Mouse (Mus musculus) heart, embryonic 12.5 days (tissue): Measurements from ENCODE around the gene Tmem156. TPM values are rescaled to one million over a fixed set of nuclear protein-coding genes. Genes with fewer than 3 reads are reported as not detected.

Experiments used
- ATAC-seq: fragments of 200-750 bp; cut with Nextera tagmentation; 2 replicates; pipeline ENCODE4 v1.8.0; 2017; ENCODE audit warnings: moderate TSS enrichment, moderate library complexity; ENCODE audit not compliant: insufficient number of reproducible peaks, low FRiP score
- H3K27ac ChIP-seq: fragments of 300-500 bp; sonication (generic); 2 replicates; pipeline ENCODE4 v1.5.1; 2016; ENCODE audit warnings: mild to moderate bottlenecking, moderate library complexity; ENCODE audit not compliant: poor library complexity, severe bottlenecking
- H3K27me3 ChIP-seq: fragments of 300-500 bp; sonication (generic); replicated peaks from 2 replicates; pipeline ENCODE4 v1.6.1; 2016; ENCODE audit warnings: mild to moderate bottlenecking, moderate library complexity
- H3K36me3 ChIP-seq: fragments of 300-500 bp; sonication (generic); 2 replicates; pipeline ENCODE4 v1.6.1; 2016; ENCODE audit warnings: mild to moderate bottlenecking, moderate library complexity
- H3K4me1 ChIP-seq: fragments of 300-500 bp; sonication (generic); replicated peaks from 2 replicates; pipeline ENCODE4 v1.6.1; 2016; ENCODE audit warnings: mild to moderate bottlenecking
- H3K4me2 ChIP-seq: fragments of 300-500 bp; sonication (generic); 2 replicates; pipeline ENCODE4 v1.6.1; 2016; ENCODE audit warnings: mild to moderate bottlenecking, moderate library complexity
- H3K4me3 ChIP-seq: fragments of 300-500 bp; sonication (generic); 2 replicates; pipeline ENCODE4 v1.5.1; 2016; ENCODE audit warnings: mild to moderate bottlenecking
- H3K9ac ChIP-seq: fragments of 300-500 bp; sonication (generic); 2 replicates; pipeline ENCODE4 v1.6.1; 2016; ENCODE audit warnings: mild to moderate bottlenecking, moderate library complexity
- H3K9me3 ChIP-seq: fragments of 300-500 bp; sonication (generic); replicated peaks from 2 replicates; pipeline ENCODE4 v1.6.1; 2016; ENCODE audit warnings: mild to moderate bottlenecking, moderate library complexity
- WGBS: fragments of 180-500 bp; shearing (Covaris S2); methylation state at CpG from one replicate; pipeline ENCODE4 v1.1.7; 2016; 5-methylcytosine and 5-hydroxymethylcytosine counted together
- polyA plus RNA-seq: library from polyadenylated mRNA; unstranded; fragments of >200 nt; fragmentation: Nextera tagmentation; extraction: Ambion mirVana; gene quantifications from 2 replicates; pipeline ENCODE4 v1.2.1, GENCODE M21; 2016

Gene Tmem156
- polyA plus RNA-seq, 1 experiment from 2014 or later, result 0.27 TPM

DNA sequence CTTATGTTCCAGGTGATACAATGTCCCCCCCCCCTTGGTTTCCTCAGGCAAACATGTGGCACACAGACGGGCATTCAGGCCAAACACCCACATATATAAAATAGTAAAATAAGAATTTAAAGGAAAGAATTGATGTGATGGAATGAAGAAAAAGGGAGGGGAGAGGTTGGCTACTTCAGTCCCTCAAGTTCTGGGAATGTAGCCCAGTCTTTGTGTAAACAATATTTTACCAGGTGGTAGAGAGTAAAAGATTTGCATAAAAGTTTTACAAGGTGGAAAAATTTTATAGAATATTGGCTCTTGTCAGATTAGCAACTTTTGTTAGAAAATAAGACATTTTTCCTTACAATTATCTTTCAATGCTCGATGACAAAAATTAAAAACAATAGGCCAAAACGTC, 4.9 kb upstream of the Tmem156 start:
- WGBS, result 62% methylated on average over 3 of the region's 3 CpGs
- no peak for ATAC-seq

DNA sequence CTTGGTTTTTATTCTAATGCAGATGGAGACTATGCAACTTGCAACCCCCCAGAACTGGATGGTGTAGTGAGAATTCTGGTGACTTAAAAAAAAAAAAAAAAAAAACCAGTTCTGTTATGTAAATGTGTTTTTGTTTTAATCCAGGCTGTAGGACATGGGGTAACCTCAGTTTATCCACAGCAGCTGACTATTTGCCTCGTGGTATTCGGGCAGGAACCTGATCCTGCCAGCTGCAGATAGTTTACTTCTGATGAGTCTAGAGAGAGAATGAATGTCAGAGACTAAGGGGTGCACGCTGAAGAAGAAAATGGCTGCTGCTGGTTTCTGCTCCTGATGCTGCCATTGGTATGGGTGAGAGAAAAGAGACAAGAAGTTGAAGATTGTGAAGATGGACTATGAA, 4.2 kb upstream of the Tmem156 start:
- H3K36me3 ChIP-seq, result no peaks in the 10 kb centered on the region
- H3K4me3 ChIP-seq, result no peak overlapping the region
- no peaks in the 10 kb centered on the region for H3K4me1 ChIP-seq
- no peak overlapping the region for H3K9ac ChIP-seq
- no peaks in the 10 kb centered on the region for H3K27me3 ChIP-seq
- no peak overlapping the region for H3K27ac ChIP-seq
- no peaks in the 10 kb centered on the region for H3K9me3 ChIP-seq
- ATAC-seq, result no peak
- no peak overlapping the region for H3K4me2 ChIP-seq
- WGBS, result 80% methylated on average over 3 of the region's 3 CpGs

More for the DNA sequence above, 4.9 kb upstream of the Tmem156 start:
- Histone ChIP-seq H3K4me2 (no peak overlapping the region), H3K9ac (no peak overlapping the region), H3K27me3 (no peaks in the 10 kb centered on the region), H3K36me3 (no peaks in the 10 kb centered on the region), H3K4me1 (peaks cover 3% of the 10 kb centered on the region), H3K27ac (no peak overlapping the region), H3K4me3 (no peak overlapping the region), H3K9me3 (no peaks in the 10 kb centered on the region)

DNA sequence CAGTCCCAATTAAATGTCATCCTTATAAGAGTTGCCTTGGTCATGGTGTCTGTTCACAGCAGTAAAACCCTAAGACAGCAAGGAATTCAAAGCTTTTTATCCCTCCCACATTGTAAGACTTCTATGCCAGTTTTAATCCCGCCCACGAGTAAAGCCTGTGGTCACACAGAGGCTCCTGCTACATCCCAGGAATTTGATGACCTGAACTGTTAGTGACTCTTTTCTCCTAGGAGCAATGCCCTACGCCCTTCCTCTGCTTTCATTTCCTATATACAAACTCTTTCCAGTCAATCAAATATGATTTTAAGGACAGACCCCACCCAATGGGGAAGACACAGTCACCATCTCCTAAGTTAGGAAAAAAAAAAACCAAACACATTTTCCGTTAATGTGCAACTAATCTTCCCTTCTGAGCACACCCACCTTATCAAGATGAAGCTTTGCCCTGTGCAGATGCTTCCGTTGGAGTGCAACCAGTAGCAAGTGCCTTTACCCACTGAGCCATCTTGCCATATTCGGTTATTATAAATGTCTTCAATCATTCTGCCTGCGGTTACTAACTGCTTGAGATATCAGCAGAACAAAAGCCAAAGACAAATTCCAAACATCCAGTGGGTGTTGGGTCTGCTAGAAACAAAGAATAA, 3.1 kb upstream of the Tmem156 start:
- H3K4me2 ChIP-seq, result no peak overlapping the region
- ATAC-seq, result no peak
- no peak overlapping the region for H3K27ac ChIP-seq
- no peaks in the 10 kb centered on the region for H3K36me3 ChIP-seq
- 83% methylated on average over 7 of the region's 7 CpGs for WGBS
- H3K27me3 ChIP-seq, result no peaks in the 10 kb centered on the region
- no peak overlapping the region for H3K9ac ChIP-seq
- H3K4me3 ChIP-seq, result no peak overlapping the region
- H3K4me1 ChIP-seq, result no peaks in the 10 kb centered on the region
- H3K9me3 ChIP-seq, result no peaks in the 10 kb centered on the region

DNA sequence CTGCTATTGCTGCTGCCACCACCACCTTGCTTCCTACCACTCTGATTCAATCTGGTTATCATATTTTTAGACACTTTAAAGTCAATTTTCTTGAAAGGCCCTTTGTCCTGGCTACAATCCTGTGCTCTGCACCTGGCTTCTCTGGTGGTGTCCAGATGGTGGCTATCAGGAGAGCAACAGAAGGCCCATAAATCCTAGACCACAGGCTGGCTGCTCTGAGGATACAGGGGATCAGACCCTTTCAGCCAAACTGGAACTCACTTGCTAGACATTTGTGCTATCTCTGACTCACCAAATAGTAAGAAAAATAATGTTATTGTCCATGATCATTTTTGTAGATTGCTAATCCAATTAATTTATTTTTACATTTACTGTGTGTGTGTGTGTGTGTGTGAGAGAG, 1.8 kb upstream of the Tmem156 start:
- no peaks in the 10 kb centered on the region for H3K4me1 ChIP-seq
- no peak for ATAC-seq

DNA sequence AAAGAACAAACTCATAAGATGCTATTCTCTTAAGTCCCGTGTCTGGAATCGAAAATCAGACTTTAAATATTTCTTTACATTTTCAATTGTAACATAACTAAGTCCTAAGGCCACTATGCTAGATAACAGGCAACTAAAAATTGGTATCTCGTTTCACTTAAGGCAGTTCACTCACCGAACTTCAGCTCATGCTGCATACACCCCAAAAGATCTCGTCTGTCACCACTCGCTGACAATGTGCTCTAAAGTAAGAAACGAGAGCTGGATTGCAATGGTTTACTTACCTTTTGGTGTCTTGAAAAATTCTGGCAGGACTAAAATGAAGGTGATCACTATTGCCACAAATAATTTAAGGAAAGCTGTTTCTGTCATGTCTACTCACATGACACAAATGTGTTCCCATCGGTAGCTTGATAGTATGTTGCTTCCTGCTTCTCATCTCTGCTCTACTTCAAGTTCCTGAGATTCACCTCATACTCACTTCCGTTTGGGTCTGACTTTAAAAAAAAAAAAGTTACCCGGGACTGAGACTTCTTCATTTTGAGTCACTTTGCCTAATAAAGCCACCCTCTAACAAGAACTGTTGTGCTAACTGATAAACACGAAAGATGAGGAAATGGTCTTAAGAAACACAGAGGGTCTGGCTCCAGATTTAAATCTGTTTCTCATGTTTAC, 611 bp downstream of the Tmem156 start:
- Histone ChIP-seq H3K9ac (no peak overlapping the region), H3K4me1 (peaks cover 4% of the 10 kb centered on the region; the same call in 1 of the 2 replicates), H3K4me2 (no peak overlapping the region), H3K27me3 (no peaks in the 10 kb centered on the region), H3K9me3 (no peaks in the 10 kb centered on the region), H3K27ac (no peak overlapping the region), H3K4me3 (no peak overlapping the region), H3K36me3 (no peaks in the 10 kb centered on the region)
- WGBS, result 53% methylated on average over 11 of the region's 11 CpGs
- no peak for ATAC-seq

More for the DNA sequence above, 1.8 kb upstream of the Tmem156 start:
- Histone ChIP-seq H3K27me3 (no peaks in the 10 kb centered on the region), H3K4me3 (no peak overlapping the region), H3K9ac (no peak overlapping the region), H3K27ac (no peak overlapping the region), H3K9me3 (no peaks in the 10 kb centered on the region), H3K36me3 (no peaks in the 10 kb centered on the region), H3K4me2 (no peak overlapping the region)

DNA sequence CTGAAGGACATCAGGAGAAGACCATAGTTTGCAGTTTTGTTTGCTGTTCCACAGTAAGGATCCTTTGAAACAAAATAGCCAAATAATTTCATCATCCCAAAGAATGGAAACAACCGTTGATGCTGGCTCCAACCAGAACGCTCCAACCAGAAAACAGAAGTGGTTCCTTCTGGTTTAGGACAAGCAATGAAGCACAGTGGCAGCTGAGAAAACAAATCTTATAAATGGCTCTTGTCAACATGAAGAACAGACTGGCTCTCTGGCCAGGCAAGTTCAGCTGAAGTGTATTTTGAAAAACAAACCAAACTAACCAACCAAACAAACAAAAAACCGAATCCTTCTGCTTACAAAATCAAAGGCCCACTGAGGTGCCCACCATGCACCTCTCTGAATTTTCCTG, 2.2 kb downstream of the Tmem156 start:
- H3K36me3 ChIP-seq, result no peaks in the 10 kb centered on the region
- H3K4me2 ChIP-seq, result no peak overlapping the region
- ATAC-seq, result no peak
- H3K4me1 ChIP-seq, result peaks cover 8% of the 10 kb centered on the region; the same call in 1 of the 2 replicates
- no peaks in the 10 kb centered on the region for H3K27me3 ChIP-seq
- H3K9ac ChIP-seq, result no peak overlapping the region
- no peak overlapping the region for H3K27ac ChIP-seq
- H3K4me3 ChIP-seq, result no peak overlapping the region
- no peaks in the 10 kb centered on the region for H3K9me3 ChIP-seq
- 68% methylated on average over 3 of the region's 3 CpGs for WGBS

DNA sequence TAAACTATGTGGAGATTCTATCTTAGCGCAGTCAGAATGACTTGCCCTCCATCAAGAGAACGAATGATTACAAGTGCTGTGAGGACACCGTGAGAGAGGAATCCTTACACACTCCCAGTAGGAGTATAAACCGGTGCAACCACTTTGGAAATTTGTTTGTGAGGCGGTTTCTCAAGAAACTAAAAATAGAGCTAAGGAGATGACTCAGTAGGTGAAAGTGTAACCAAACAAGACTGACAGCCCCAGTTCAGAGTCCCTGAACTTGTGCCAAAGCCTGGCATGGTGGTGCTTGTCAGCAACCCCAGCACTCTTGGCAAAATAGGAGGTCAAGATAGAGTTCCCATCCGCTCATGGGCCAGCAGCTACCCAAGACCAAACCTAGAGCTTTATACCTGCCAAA, 5.4 kb downstream of the Tmem156 start:
- no peak overlapping the region for H3K9ac ChIP-seq
- H3K27me3 ChIP-seq, result no peaks in the 10 kb centered on the region
- H3K36me3 ChIP-seq, result no peaks in the 10 kb centered on the region
- no peak for ATAC-seq
- H3K4me1 ChIP-seq, result peaks cover 8% of the 10 kb centered on the region; the same call in 1 of the 2 replicates
- H3K4me2 ChIP-seq, result no peak overlapping the region
- H3K4me3 ChIP-seq, result no peak overlapping the region
- H3K27ac ChIP-seq, result no peak overlapping the region
- no peaks in the 10 kb centered on the region for H3K9me3 ChIP-seq
- 59% methylated on average over 6 of the region's 6 CpGs for WGBS

DNA sequence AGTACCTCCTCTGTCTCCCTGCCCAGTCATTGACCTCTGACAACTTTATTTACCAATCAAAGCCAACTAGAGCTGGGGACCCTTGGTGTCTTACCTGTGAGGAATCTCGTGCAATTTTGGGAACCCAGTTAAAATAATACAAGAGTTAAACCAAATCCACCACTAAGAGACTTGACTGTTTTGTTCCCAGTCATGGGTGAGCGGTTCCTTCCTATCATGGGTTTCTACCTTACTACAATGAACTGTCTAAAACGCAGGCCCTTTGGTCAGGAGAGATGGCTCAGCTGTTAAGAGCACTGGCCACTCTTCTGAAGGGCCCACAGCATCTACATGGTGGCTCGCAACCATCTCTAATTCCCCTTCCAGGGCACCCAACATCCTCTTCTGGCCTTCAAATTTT, 10.1 kb downstream of the Tmem156 start:
- 83% methylated on average over 4 of the region's 4 CpGs for WGBS
- no peak overlapping the region for H3K9ac ChIP-seq
- no peak overlapping the region for H3K4me2 ChIP-seq
- H3K27ac ChIP-seq, result no peak overlapping the region
- peaks cover 8% of the 10 kb centered on the region; the same call in 1 of the 2 replicates for H3K4me1 ChIP-seq
- no peaks in the 10 kb centered on the region for H3K27me3 ChIP-seq
- ATAC-seq, result no peak
- no peaks in the 10 kb centered on the region for H3K9me3 ChIP-seq
- no peaks in the 10 kb centered on the region for H3K36me3 ChIP-seq
- H3K4me3 ChIP-seq, result no peak overlapping the region

DNA sequence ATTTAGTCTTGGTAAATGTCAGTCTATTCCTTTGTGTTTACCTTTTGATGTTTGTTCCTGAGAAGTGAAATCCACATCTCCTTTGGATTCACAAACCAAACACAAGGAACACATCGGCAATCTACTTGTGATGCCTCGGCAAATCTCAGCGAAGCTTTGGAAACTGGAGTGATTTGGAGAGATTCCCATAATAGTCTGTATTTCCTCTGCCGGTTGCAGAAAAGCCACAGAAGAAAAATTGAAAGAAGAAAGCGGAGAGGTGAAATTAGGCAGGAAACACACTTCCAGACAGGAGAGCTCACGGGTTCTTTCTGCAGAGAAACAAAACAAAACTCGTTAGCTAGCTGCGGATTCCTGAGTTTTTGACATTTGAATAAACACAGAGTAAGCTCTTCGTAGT, 12.1 kb downstream of the Tmem156 start:
- peak overlapping the region; percentile 13; the same call in 1 of the 2 replicates for H3K4me3 ChIP-seq
- no peaks in the 10 kb centered on the region for H3K27me3 ChIP-seq
- ATAC-seq, result no peak
- 59% methylated on average over 9 of the region's 9 CpGs for WGBS
- H3K9me3 ChIP-seq, result no peaks in the 10 kb centered on the region
- peak overlapping the region; percentile 13; the same call in 1 of the 2 replicates for H3K4me2 ChIP-seq
- H3K9ac ChIP-seq, result no peak overlapping the region
- H3K36me3 ChIP-seq, result no peaks in the 10 kb centered on the region
- no peak overlapping the region for H3K27ac ChIP-seq
- H3K4me1 ChIP-seq, result no peaks in the 10 kb centered on the region

DNA sequence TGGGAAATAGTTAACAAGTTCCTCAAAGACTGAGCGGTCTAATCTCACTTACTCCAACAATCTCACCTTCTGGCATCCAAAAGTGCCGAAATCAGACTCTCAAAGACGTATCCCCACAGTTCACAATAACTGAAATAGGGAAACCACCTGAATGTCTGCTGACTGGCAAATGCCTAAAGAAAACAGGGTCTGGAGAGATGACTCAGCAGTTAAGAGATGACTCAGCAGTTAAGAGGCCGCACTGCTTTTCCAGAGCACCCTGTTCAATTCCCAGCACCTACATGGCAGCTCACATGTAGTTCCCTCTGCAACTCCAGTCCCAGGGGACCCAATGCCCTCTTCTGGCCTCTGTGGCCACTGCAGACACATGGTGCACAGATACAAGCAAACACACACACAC, 13.9 kb downstream of the Tmem156 start:
- H3K4me2 ChIP-seq, result no peak overlapping the region
- no peaks in the 10 kb centered on the region for H3K36me3 ChIP-seq
- H3K27me3 ChIP-seq, result no peaks in the 10 kb centered on the region
- no peak for ATAC-seq
- no peak overlapping the region for H3K4me3 ChIP-seq
- WGBS, result 83% methylated on average over 4 of the region's 4 CpGs
- no peaks in the 10 kb centered on the region for H3K4me1 ChIP-seq
- H3K9ac ChIP-seq, result no peak overlapping the region
- H3K27ac ChIP-seq, result no peak overlapping the region
- H3K9me3 ChIP-seq, result no peaks in the 10 kb centered on the region

DNA sequence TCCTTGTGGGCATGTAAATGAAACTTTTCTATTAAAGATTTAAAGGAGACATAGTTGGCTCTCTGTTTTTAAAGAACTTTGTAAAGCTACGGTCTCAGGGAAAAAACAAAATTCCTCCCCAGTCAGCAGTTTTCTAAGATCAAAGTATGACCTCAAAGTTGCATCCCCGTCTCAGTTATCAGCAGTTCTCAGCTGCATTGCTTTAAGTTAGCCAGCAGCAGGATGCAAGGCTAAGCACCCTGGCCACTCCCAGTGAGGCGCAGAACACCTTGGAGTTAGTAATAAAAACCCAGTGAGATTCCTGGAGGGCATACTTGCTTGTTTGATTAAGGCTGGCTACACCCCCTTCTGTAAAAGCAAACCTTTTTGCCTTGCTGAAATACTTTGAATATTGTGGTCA, 15.2 kb downstream of the Tmem156 start:
- Histone ChIP-seq H3K27me3 (no peaks in the 10 kb centered on the region), H3K4me1 (no peaks in the 10 kb centered on the region), H3K27ac (no peak overlapping the region), H3K9me3 (no peaks in the 10 kb centered on the region), H3K36me3 (no peaks in the 10 kb centered on the region), H3K4me2 (no peak overlapping the region), H3K9ac (no peak overlapping the region), H3K4me3 (no peak overlapping the region)
- no peak for ATAC-seq
- 29% methylated on average over 3 of the region's 3 CpGs for WGBS

DNA sequence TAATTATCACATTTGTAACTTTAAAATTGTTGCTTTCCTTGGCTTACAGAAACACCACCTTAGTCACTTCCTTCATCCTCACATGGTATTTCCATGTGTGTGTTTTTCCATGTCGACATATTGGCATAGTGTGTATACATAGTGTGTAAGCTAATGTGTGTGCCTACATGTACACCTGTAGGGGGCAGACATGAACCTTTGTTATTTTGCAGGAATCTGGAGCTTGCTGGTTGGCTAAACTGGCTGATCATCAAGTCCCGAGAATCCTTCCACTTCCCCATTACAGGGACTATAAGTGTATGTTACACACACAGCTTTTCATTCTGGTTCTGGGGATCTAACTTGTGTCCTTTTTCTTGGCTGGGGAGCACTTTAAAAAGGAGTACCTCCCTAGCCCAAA, 15.8 kb downstream of the Tmem156 start:
- no peaks in the 10 kb centered on the region for H3K36me3 ChIP-seq
- H3K4me2 ChIP-seq, result no peak overlapping the region
- no peaks in the 10 kb centered on the region for H3K27me3 ChIP-seq
- no peak overlapping the region for H3K9ac ChIP-seq
- no peaks in the 10 kb centered on the region for H3K4me1 ChIP-seq
- WGBS, result 65% methylated on average over 2 of the region's 2 CpGs
- ATAC-seq, result no peak
- no peak overlapping the region for H3K4me3 ChIP-seq
- no peak overlapping the region for H3K27ac ChIP-seq
- H3K9me3 ChIP-seq, result no peaks in the 10 kb centered on the region
